Mouse (Mus musculus): ENCODE results near the gene Slc38a7.

Slc38a7 gene

DNA sequence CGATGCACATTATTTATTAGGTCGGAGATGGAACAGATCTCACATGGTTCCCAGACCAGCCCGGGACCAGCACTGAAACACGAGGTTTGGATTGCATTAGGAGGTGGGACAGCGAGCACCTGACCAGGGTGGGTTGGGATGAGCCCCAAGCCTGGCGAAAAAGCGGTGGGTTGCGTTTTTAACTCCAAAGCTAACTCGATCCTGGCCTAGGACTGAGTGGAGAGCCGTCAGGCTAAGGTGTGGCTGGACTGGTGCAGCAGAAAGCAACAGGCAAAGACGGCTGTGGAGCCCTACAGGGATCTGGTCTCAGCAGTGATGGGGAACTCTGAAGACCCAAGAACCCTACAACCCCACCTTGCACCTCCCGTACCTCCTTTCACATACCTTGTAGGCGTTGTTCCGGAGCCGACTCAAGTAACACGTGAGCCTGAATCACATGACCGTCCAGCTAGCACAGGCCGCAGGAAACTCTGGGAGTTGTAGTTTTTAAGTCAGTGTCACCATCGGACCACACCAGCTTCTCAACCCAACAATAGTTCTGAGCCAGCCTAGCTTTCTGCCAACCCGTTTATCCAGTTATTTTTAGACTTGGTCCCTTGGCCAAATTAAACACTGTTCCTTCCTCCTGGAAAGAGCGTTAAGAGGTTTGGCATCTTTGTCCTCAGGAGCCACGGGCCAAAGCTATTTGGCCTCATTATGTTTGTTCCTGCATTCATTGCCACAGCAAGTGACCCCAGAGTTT, at the start of gene Slc38a7:
TSS of gene Slc38a7 (minus strand) at position 438 of the 742 bp plus-strand sequence.
- 11% methylated on average over 22 of the region's 22 CpGs for WGBS

GRCm38 (mm10) chr8:95901864-95902263, 48.5 kb upstream of the Slc38a7 start:
- WGBS, result 53% methylated on average over 7 of the region's 7 CpGs

DNA sequence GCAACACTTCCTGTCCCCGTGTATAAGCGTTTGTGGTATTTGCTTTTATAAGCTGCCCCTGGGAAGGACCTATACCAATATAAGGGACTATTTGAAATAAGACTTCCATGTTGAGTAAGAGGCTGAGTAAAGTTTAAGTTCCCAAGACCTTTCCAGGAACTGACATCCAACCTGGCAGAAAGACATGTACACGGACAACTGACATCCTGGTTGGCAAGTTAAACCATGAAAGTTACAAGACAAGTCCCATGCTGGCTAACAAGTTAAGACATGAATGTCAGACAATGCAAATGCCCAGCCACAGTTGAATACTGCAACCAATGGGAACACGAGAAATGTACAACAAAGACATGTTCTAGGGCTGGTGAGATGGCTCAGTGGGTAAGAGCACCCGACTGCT, 40.4 kb upstream of the Slc38a7 start:
- 87% methylated on average over 5 of the region's 5 CpGs for WGBS

DNA sequence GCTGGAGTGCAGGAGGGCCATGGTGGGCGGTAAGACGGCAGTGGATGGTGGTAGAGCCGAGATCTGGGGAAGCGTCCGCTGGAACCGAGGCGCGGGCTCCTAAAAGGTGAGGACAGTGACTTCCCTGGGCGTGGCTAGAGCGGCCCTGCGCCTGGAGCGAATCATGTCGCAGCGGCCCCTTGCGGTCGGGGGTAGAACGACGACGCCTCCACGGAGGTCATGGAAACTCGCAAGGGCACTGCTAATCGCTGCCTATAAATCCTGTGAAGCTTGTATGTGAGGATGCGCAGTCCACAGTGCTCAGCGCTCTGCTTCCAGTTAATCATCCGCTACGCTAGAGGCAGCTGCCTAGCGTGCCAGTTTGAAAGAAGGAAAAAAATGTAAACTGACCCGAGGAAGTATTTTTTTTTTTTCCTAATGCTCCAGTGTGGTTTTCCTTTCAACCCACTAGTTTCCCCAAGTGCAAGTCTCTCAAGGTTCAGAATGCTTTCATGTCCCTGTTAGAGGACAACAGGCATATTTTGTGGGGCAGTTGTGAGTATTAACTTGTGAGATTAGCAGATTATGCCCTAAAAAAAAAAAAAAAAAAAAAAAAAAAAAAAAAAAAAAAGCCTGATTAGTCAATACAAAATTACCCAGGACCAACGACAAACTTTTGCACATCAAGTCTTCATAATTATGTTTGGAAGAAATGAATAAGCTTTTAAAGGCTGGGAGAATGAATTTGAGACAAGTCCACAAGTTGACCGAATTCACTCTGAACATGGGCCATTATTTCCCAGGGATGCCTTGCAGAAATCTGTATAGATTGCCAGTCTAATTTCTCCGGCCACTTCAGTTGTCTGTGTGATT, 35.2 kb upstream of the Slc38a7 start, which contains the start of gene Got2:
TSS of gene Got2 (minus strand) at position 263 of the 852 bp plus-strand sequence.
- 8% methylated on average over 31 of the region's 31 CpGs for WGBS

DNA sequence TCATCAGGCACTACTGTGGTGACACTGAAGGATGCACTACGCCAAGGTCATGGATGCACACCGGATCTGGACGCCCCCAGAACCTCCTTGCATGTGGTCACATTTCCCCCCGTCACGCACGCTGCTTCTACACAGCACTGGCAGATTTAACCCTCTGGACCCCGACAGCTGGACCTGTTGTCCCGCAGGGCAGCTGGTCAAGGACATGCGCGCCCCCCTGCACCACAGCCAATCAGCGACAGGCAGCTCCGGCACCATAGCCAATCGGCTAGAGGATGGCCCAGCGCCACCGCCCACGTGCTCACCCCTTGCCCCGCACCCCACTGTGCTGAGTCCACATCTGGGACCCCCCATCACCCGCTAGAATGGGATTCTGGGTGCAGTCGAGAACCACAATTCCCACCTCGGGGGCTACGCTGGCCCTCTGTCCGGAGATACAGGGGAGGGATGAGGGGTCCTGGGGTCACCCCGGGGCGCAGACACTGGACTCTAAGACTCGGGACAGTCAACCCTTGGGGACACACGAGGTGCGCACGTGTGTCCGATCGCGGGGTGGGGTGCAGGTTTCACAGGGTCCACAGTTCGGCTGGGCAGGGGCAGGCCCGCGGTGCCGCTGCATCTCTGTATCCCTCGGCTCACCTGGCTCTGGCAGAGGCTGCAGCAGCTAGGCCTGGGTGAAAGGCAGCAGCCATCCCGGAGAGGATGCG, 34.4 kb upstream of the Slc38a7 start:
- WGBS, result under 1% methylated on average over 38 of the region's 38 CpGs

GRCm38 (mm10) chr8:95886647-95887577, 33.6 kb upstream of the Slc38a7 start:
- WGBS, result 33% methylated on average over 17 of the region's 17 CpGs

GRCm38 (mm10) chr8:95885966-95886365, 32.6 kb upstream of the Slc38a7 start:
- 68% methylated on average over 5 of the region's 5 CpGs for WGBS

DNA sequence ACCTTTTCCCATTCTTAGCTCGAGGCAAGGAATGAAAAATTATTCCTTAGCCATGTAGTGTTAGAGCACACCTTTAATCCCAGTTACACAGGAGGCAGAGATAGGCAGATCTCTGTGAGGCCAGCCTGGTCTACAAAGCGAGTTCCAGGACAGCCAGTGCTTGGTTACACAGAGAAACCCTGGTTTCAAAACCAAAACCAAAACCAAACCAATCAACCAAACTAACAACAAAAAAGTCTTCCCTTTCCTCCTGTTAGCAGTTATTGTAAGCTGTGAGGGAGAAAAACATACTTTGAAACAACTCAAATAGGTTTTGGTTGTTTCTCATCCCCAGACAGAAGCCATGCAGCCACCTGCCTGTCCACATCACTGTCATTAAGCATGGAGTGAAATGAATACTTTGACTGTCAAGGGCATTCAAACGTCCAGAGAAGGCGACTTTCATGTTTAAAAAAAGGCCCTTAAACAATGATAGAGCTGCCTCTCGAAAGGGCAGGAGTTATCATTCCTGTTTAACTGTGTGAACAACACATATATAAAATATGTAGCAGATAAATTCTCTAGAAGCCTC, 32.0 kb upstream of the Slc38a7 start:
- 63% methylated on average over 5 of the region's 5 CpGs for WGBS

DNA sequence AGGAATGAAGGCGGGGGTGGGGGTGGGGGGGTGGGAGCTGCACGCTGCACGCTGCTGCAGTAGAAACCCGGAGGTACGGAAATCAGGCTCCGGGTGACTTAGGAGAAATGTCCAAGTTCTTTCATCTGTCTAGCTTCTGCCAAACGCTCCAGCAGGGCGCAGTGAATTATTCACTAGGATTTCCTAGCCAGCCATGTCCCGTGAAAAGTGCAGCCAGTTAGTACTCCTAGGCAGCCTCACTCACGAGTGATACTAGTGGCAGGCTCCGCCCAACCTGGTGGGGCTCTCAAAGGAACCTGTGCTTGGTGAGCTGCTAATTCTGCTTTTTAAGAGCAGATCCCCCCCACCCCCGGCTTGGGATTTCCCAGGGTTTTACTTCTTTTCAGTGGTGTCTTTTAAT, 31.2 kb upstream of the Slc38a7 start:
- WGBS, result 42% methylated on average over 12 of the region's 12 CpGs

- 68% methylated on average over 9 of the region's 9 CpGs for WGBS
Observed at GRCm38 (mm10) chr8:95882191-95882590, 28.9 kb upstream of the Slc38a7 start.

GRCm38 (mm10) chr8:95881576-95881975, 28.2 kb upstream of the Slc38a7 start:
- WGBS, result 31% methylated on average over 3 of the region's 3 CpGs

GRCm38 (mm10) chr8:95879823-95880222, 26.5 kb upstream of the Slc38a7 start:
- WGBS, result 91% methylated on average over 4 of the region's 4 CpGs

DNA sequence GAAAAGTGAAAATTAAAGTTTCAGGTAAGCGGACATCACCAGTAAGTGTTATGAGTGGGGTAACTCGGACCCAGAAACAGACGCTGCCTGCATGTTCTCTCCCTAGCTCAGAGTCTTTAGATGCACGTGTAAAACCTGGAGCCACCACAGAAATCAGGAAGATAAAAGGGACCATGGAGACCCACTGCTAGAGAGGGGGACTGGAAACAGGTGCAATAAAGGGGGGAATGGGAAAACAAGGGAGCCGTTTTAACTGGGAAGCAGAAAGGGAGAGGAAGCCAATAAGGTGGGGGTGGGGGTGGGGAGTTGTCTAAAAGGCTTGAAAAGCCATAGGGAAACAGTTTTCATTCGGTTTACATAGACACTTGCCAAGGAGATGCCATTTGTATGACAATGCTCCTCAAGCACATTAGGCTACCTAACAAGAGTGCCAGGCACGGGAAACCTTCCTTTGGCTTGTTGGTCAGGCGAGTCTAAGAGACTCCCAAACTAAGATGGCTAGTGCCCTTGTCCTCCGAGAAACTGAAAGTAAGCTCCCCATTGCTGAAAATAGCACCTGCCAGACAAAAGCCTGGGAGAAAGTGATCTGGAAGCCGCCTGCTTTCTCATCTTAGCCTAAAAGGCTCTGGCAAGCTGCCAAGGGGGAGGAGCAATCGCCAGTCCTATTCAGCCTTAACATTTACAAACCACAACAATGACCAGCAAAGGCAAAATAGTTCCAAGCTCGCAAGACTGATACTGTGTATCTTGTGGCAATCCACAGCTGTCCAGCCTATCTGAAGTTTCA, 25.0 kb upstream of the Slc38a7 start:
- 26% methylated on average over 12 of the region's 12 CpGs for WGBS

DNA sequence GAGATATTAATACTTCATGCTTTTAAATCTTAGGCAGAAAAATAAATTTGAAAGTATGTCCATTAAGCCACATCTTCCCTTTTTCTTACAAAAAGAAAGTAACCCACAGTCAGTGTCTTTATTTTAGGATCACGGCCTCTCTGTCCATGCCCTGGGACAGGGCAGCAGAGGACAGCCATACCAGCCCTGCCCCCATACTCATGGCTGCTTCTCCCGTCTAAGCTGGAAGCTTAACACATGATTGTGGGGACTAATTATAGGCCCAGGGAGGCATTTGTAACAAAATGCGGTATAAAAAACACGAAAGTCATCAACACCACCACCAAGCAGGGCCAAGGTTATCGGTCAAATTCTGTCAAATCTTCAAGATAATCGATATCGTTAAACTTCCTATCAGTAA, 21.9 kb upstream of the Slc38a7 start:
- 88% methylated on average over 7 of the region's 7 CpGs for WGBS

DNA sequence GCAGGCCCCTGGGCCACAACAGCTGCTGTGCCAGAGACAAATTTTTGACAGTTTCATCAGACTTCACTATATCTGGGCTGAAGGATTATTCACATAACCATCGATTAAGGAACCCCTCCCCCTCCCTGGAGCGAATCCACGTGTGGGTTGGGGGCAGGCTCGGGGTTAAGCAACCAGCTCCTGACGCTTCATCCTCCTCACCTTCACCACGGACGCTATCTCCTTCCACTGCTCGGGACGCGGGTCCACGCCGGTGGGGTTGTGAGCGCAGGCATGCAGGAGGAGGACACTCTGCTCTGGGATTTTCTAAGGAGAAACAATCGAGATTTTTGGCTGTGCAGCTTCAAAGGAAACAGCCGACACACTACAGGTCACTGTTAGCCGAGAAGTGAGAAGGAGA, 18.4 kb upstream of the Slc38a7 start:
- WGBS, result 94% methylated on average over 16 of the region's 16 CpGs

DNA sequence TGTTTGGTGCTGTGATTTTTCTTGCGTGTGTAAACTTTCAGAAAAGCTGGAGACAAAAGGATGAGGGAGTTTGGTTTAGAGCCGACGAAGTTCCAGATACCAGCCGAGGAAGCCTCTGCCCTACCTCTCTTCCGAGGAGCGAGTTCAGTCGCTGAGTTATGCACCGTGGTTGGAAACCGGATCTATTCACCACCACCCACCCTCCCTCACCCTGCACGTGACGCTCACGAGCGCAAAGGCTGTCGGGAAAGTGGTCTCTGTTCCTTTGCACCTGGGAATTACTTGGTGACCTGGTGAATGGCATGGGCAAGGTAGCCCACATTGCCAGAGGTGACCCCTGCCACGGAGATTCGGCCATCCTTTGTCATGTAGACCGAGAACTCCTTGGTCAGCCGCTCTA, 11.5 kb upstream of the Slc38a7 start:
- 97% methylated on average over 18 of the region's 18 CpGs for WGBS

DNA sequence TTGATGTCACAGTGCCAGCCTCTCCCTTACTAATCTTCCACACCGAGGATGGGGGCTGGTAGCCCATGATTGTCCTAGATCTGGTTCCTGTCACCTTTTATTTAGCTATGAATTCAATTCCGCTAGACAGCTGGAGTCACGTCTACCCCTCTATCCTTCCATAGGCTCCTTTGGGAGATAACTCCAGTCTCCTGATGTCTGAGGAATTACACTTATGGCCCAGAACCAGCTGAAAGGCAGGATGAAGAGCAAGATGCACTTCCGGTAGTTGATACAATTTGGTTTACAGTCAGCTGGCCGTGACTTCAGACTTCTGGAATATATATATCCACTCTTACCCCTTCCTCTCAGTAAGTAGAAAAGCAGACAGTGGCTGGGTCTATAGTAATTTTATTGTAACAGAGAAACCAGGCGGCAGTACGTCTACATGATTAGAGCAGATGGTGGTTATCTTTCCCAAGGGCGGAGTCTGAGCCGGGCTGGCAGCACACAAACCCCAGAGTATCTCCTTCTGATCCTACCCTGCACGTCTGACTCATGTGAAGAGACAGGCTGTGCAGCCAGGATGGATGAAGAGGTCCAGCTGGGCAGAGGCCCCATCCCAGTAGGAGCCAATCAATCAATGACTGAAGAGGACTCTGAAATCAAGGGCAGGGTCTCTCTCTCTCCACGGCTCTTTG, 10.6 kb upstream of the Slc38a7 start:
- WGBS, result 60% methylated on average over 11 of the region's 11 CpGs

GRCm38 (mm10) chr8:95854174-95854573, 835 bp upstream of the Slc38a7 start:
- WGBS, result 85% methylated on average over 6 of the region's 6 CpGs

DNA sequence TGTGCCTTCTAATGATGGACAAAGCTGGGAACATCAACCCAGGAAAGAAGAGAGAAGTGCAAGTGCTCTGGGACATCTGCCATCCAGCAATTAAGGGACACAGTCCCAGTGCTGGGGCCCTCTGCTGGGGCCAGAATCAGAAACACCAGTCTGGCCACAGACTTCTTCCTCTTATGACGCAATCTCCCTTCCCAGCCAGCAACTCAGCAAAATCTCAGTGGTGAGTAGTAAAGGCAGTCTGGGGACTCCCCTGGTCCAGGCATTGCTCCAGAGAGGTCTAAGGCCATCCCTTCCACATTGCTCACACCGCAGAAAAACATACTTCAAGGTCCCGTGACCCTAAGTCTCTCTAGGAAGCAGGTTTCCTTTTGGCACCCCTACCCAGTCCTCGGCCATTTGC, 1.0 kb downstream of the Slc38a7 start:
- 52% methylated on average over 4 of the region's 4 CpGs for WGBS
